Comparison of ENCODE assay signal across 17 mouse cellular contexts in genomic region chr14:21427369-21427768, GRCm38 (mm10). TPM values are rescaled to one million over a fixed set of nuclear protein-coding genes. Genes with fewer than 3 reads are reported as not detected.
A peak's percentile ranks its signal among the peaks of the same experiment; 100 is the strongest.
DNase-seq lines count a peak whose midpoint lies in the region; ATAC-seq and TF ChIP-seq lines count a peak whose summit lies in the region.
"Had no signal": no experiment of that assay in that cellular context is flagged by ENCODE, and none has a peak within 500 bp of the region (broad histone marks: within the 10 kb centered on the region; RNA-seq: fewer than 3 reads in every experiment).

No protein-coding gene starts in this region.

- H3K27me3 ChIP-seq in hindbrain, embryonic 13.5 days, result no peaks in the 10 kb centered on the region
- no peaks in the 10 kb centered on the region for H3K27me3 ChIP-seq in hindbrain, embryonic 11.5 days (ENCODE audit: control insufficient read depth, insufficient read depth, low read length)
- H3K27me3 ChIP-seq in forebrain, embryonic 12.5 days, result no peaks in the 10 kb centered on the region
- no peaks in the 10 kb centered on the region for H3K27me3 ChIP-seq in hindbrain, postnatal 0 days (ENCODE audit: insufficient read depth, low read length)
- no peaks in the 10 kb centered on the region for H3K27me3 ChIP-seq in midbrain, embryonic 15.5 days (replicated peaks)
- H3K27me3 ChIP-seq: heart, embryonic 15.5 days had no signal

- DNase-seq in hindbrain, embryonic 11.5 days (ENCODE audit: low spot score), result no peak
- DNase-seq in hindbrain, postnatal 0 days (ENCODE audit: low spot score), result no peak
- DNase-seq in layer of hippocampus, postnatal 36 days, result no peak
- DNase-seq in neural tube, embryonic 10.5 days (ENCODE audit: extremely low spot score, low spot score), result no peak
- DNase-seq in T-cell, adult 2 months (ENCODE audit: low spot score), result no peak
- DNase-seq: adrenal gland, adult 2 months; cerebellum, adult 8-10 months; gastrocnemius, postnatal 36 days; kidney, adult 9 months; liver; lung, embryonic 14.5 days; right cerebral cortex, postnatal 25 days; thymus, adult 2 months had no signal

- TF ChIP-seq CTCF in hindbrain, postnatal 0 days (IDR thresholded peaks at IDR 0.05; ENCODE audit: low read depth), result no peak

- peak overlapping the region; percentile 12; the same call in 1 of the 2 replicates for H3K27ac ChIP-seq in hindbrain, embryonic 13.5 days
- no peak overlapping the region for H3K27ac ChIP-seq in hindbrain, embryonic 11.5 days (ENCODE audit: low read depth, low read length)
- peak overlapping the region; percentile 56 for H3K27ac ChIP-seq in forebrain, embryonic 12.5 days
- no peak overlapping the region for H3K27ac ChIP-seq in hindbrain, postnatal 0 days
- peak overlapping the region; percentile 10 for H3K27ac ChIP-seq in midbrain, embryonic 15.5 days
- H3K27ac ChIP-seq: heart, embryonic 15.5 days had no signal

- WGBS in hindbrain, embryonic 13.5 days, result 52% methylated on average over 7 of the region's 7 CpGs
- 65% methylated on average over 7 of the region's 7 CpGs for WGBS in hindbrain, embryonic 11.5 days
- 40% methylated on average over 7 of the region's 7 CpGs for WGBS in forebrain, embryonic 12.5 days
- WGBS in hindbrain, postnatal 0 days, result 46% methylated on average over 7 of the region's 7 CpGs
- WGBS in midbrain, embryonic 15.5 days, result 35% methylated on average over 7 of the region's 7 CpGs

- no peaks in the 10 kb centered on the region for H3K36me3 ChIP-seq in hindbrain, embryonic 13.5 days
- no peaks in the 10 kb centered on the region for H3K36me3 ChIP-seq in hindbrain, embryonic 11.5 days (ENCODE audit: control insufficient read depth, insufficient read depth, low read length)
- no peaks in the 10 kb centered on the region for H3K36me3 ChIP-seq in forebrain, embryonic 12.5 days (replicated peaks)
- H3K36me3 ChIP-seq in hindbrain, postnatal 0 days (ENCODE audit: insufficient read depth, low read length), result no peaks in the 10 kb centered on the region
- H3K36me3 ChIP-seq in midbrain, embryonic 15.5 days (replicated peaks), result no peaks in the 10 kb centered on the region
- H3K36me3 ChIP-seq: heart, embryonic 15.5 days had no signal

- no peaks in the 10 kb centered on the region for H3K9me3 ChIP-seq in hindbrain, embryonic 13.5 days
- H3K9me3 ChIP-seq in hindbrain, embryonic 11.5 days (ENCODE audit: control insufficient read depth, low read length), result no peaks in the 10 kb centered on the region
- H3K9me3 ChIP-seq in forebrain, embryonic 12.5 days, result no peaks in the 10 kb centered on the region
- H3K9me3 ChIP-seq in hindbrain, postnatal 0 days (ENCODE audit: low read length), result no peaks in the 10 kb centered on the region
- H3K9me3 ChIP-seq in midbrain, embryonic 15.5 days, result no peaks in the 10 kb centered on the region
- H3K9me3 ChIP-seq: heart, embryonic 15.5 days had no signal

- peaks cover 6% of the 10 kb centered on the region for H3K4me1 ChIP-seq in hindbrain, embryonic 13.5 days (replicated peaks)
- H3K4me1 ChIP-seq in hindbrain, embryonic 11.5 days (replicated peaks; ENCODE audit: control insufficient read depth, insufficient read depth, low read length), result 0 out of 2 replicates have a peak, but pooled peaks cover 3% of the 10 kb centered on the region
- peaks cover 23% of the 10 kb centered on the region for H3K4me1 ChIP-seq in forebrain, embryonic 12.5 days
- H3K4me1 ChIP-seq in hindbrain, postnatal 0 days (ENCODE audit: insufficient read depth, low read length), result peaks cover 5% of the 10 kb centered on the region; the same call in 1 of the 2 replicates
- peaks cover 19% of the 10 kb centered on the region for H3K4me1 ChIP-seq in midbrain, embryonic 15.5 days
- H3K4me1 ChIP-seq: heart, embryonic 15.5 days had no signal

- H3K9ac ChIP-seq in hindbrain, embryonic 13.5 days, result no peak overlapping the region
- no peak overlapping the region for H3K9ac ChIP-seq in hindbrain, embryonic 11.5 days (ENCODE audit: low read depth, low read length)
- no peak overlapping the region for H3K9ac ChIP-seq in forebrain, embryonic 12.5 days
- H3K9ac ChIP-seq in hindbrain, postnatal 0 days (replicated peaks; ENCODE audit: low read length), result peak overlapping the region; percentile 21; the same call in 1 of the 2 replicates
- H3K9ac ChIP-seq in midbrain, embryonic 15.5 days, result no peak overlapping the region
- H3K9ac ChIP-seq: heart, embryonic 15.5 days; lung, embryonic 14.5 days had no signal

- ATAC-seq in hindbrain, embryonic 13.5 days (ENCODE audit: low FRiP score), result 0 out of 2 replicates have a peak, but pooled peaks have one; percentile 43
- no peak for ATAC-seq in hindbrain, embryonic 11.5 days (ENCODE audit: low FRiP score)
- peak; percentile 83; the same call in 1 of the 2 replicates for ATAC-seq in forebrain, embryonic 12.5 days (ENCODE audit: low FRiP score)
- ATAC-seq in hindbrain, postnatal 0 days, result peak; percentile 73; the same call in 1 of the 2 replicates
- ATAC-seq in midbrain, embryonic 15.5 days (replicated peaks), result peak; percentile 87

- H3K4me3 ChIP-seq in hindbrain, embryonic 13.5 days, result no peak overlapping the region
- no peak overlapping the region for H3K4me3 ChIP-seq in hindbrain, embryonic 11.5 days (ENCODE audit: low read depth, low read length)
- H3K4me3 ChIP-seq in forebrain, embryonic 12.5 days (replicated peaks), result no peak overlapping the region
- no peak overlapping the region for H3K4me3 ChIP-seq in hindbrain, postnatal 0 days (ENCODE audit: low read length)
- H3K4me3 ChIP-seq in midbrain, embryonic 15.5 days, result no peak overlapping the region
- H3K4me3 ChIP-seq: heart, embryonic 15.5 days had no signal

- H3K4me2 ChIP-seq in hindbrain, embryonic 13.5 days, result no peak overlapping the region
- no peak overlapping the region for H3K4me2 ChIP-seq in hindbrain, embryonic 11.5 days (replicated peaks; ENCODE audit: low read depth, low read length)
- H3K4me2 ChIP-seq in forebrain, embryonic 12.5 days, result no peak overlapping the region
- H3K4me2 ChIP-seq in hindbrain, postnatal 0 days (ENCODE audit: low read depth, low read length), result no peak overlapping the region
- no peak overlapping the region for H3K4me2 ChIP-seq in midbrain, embryonic 15.5 days
- H3K4me2 ChIP-seq: heart, embryonic 15.5 days; lung, embryonic 14.5 days had no signal

RNA-seq across cellular contexts. Expression of gene Kat6b, which starts 53.9 kb away (rescaled TPM):
- 18.6 and 20.0 TPM in 2 replicates for polyA plus RNA-seq in hindbrain, embryonic 13.5 days (2015; fragmentation: Nextera tagmentation; extraction: Ambion mirVana)
- 16.5 and 24.0 TPM in 2 replicates for polyA plus RNA-seq in hindbrain, embryonic 11.5 days (2014; fragmentation: Nextera tagmentation; extraction: Ambion mirVana)
- polyA plus RNA-seq in forebrain, embryonic 12.5 days (2016; fragmentation: Nextera tagmentation; extraction: Ambion mirVana), result 36.4 and 40.5 TPM in 2 replicates
- 20.8 and 33.0 TPM in 2 replicates for total RNA-seq in hindbrain, postnatal 0 days (2014; rRNA removed)
- polyA plus RNA-seq in hindbrain, postnatal 0 days (2015; fragmentation: Nextera tagmentation; extraction: Ambion mirVana), result 13.7 and 15.2 TPM in 2 replicates
- 22.9 and 23.7 TPM in 2 replicates for polyA plus RNA-seq in midbrain, embryonic 15.5 days (2015; fragmentation: Nextera tagmentation; extraction: Ambion mirVana)
- total RNA-seq in layer of hippocampus, postnatal 36 days (2021), result 10 to 100 TPM; 92.1 to 93.1 TPM

Comparison
In these comparisons a context has a peak if more than half of its experiments do, and no peak if none do; other contexts are left out.
1. H3K27ac ChIP-seq: peak in hindbrain, embryonic 13.5 days (single experiment), forebrain, embryonic 12.5 days (single experiment) and midbrain, embryonic 15.5 days (single experiment); none in hindbrain, embryonic 11.5 days (single experiment) and hindbrain, postnatal 0 days (single experiment).